Mouse (Mus musculus): ENCODE results near the gene Eif4a3.
"Not testable (repeated sequence)": the region's sequence is repeated elsewhere in the genome, so short reads cannot be mapped to it uniquely, and the experiment has no call there.

Eif4a3 gene

DNA sequence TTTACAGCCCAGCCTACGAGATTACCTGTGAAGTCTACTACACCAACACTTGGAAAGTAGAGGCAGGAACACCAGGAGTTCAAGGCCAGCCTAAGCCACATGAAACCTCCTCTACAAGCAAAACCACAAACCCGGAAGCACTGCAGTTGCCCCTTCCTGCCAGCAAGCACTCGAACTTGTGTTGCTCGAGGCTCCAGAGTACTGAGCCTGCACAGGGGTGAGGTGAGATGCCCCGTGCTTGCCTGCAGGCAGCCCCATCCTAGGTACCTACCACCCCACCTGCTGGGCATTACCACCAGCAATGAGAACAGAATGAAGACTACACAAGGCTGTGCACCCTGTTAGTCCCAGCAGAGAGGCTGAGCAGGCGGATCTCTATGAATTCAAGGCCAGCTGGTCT lies 1.9 kb downstream of the Eif4a3 start:
- DNase-seq (ENCODE audit: low spot score), result no peak

DNA sequence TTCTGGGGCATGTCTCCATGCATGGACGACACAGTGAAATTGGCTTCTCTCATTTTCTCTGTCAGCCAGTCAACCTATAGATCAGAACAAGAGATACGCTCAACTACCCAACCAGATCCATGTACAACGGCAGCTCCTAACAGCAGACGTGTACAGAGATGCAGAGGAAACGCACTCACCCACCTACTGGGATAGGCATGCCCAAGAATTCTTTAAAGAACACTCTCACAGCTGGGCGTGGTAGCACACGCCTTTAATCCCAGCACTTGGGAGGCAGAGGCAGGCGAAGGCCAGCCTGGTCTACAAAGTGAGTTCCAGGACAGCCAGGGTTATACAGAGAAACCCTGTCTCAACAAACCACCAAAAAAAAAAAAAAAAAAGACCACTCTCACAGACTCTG lies 7.0 kb downstream of the Eif4a3 start:
- DNase-seq (ENCODE audit: low spot score), result not testable (repeated sequence)

DNA sequence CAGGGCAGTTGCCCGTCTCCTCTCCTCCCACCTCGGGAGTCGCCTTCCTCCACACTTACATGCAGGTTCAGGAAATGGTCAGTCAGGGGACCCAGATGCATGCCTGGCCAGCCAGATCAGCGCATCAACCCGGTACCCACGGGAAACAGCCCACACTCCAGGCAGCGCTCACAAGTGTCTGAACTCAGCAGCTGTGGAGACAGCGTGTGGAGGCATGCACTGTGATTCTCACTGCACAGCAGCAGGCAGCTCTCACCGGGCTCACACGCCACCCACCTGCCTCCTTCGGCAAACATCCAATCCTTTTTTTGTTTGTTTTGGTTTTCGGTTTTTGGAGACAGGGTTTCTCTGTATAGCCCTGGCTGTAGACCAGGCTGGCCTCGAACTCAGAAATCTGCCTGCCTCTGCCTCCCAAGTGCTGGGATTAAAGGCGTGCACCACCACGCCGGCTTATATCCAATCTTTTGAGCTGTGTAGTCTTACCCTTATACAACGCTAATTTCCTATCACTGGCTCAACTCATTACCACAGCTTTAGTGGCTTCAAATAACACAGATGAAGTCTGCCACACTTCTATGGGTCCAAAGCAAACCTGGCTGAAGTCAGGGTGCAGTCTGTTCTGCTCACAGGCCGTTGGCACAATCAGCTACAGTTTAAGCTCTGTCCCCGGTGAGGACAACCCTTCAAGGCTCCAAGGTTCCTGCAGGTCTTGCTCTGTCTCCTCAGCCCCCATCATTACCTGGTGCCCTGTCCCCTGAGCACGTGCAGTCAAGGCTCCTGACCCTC lies 12.5 kb downstream of the Eif4a3 start:
- DNase-seq (ENCODE audit: low spot score), result no peak

DNA sequence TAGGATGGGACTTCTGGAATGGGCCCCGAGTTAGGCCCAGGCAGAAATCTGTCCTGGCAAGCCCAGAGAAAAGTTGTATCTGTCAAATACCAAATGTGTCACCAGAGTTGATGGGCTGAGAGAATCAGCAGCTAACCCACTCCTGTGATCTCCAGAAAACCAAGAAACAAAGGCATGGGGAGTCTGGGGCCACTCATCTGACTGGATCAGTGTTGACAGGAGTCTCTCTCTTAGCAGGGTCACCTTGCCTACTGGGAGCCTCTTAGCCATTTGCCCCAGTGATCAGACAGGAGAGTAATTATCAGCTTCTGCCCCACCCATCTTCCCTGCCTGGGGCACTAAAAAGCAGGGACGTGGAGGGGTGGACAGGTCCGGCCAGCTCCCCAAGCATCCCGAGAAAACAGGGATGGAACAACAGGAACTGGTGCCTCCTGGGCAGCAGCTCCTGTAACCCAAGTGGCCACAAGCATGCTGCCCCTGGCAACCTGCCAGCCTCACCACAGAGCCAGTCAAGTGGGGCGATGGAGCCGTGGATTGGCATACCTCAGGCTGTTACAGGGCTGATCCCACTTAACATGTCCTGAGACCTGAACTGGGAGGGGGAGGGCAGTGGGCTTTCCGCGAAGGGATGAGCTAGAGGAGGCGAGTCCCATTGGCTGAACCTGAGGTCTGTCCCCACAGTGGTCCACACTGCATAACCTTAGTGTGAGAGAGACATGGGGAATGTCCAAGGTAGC lies 13.9 kb downstream of the Eif4a3 start:
- no peak for DNase-seq (ENCODE audit: low spot score)

DNA sequence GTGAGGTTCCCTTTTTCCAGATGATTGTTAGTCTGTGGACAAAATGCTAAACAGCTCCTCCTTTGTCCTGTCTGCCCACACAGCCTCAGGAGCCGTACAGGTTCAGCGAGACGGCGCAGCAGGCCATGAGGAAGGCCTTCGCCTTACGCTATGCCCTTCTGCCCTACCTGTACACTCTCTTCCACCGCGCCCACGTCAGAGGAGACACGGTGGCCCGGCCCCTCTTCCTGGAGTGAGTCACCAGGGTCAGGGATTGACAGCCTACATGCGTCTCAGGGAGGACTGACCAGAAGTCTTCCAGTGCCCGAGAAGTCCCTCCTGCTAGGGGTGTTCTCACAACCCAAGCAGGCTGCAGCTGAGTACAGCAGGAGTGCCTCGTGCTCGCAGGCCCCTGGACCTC lies 18.9 kb downstream of the Eif4a3 start:
- DNase-seq (ENCODE audit: low spot score), result no peak

DNA sequence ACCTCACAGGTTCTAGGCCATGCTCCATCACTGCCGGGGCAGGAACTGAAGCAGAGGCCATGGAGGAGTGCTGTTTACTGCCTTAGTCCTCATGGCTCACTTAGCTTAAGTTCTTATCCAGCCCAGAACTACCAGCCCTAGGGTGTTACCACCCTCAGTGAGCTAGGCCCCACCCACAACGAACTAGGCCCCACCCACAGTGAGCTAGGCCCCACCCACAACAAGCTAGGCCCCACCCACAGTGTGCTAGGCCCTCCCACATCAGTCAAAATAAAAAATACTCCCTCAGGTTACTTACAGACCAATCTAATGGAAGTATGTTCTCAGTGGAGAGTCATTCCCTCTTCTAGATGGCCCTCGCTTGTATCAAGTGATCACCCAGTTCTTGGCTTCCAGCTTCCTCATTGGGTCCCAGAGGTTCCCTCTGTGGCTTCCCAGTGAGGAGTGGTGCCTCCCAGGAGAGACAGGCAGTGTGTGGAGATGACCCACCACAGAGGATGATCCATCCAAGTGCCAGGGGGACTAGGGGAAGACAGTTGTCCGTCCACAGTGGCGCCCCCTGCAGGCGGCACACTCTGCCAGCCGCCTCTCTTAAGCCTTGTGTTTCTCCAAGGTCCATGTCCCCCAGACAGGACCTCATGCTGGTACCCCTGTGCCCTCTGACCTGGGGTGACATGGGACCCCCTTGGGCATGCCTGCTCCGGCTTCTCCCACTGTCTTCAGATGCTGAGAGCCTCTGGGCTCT lies 26.5 kb downstream of the Eif4a3 start:
- DNase-seq (ENCODE audit: low spot score), result no peak

DNA sequence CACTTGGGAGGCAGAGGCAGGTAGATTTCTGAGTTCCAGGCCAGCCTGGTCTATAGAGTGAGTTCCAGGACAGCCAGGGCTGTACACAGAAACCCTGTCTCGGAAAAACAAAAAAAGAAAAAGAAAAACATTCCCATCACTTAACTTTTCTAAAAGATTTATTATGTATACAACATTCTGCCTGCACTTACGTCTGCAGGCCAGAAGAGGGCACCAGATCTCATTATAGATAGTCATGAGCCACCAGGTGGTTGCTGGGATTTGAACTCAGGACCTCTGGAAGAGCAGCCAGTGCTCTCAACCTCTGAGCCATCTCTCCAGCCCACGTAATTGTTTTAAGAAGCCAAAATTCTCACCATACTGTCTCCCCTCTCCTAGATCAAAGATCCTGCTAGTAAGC lies 27.4 kb downstream of the Eif4a3 start:
- DNase-seq (ENCODE audit: low spot score), result not testable (repeated sequence)

DNA sequence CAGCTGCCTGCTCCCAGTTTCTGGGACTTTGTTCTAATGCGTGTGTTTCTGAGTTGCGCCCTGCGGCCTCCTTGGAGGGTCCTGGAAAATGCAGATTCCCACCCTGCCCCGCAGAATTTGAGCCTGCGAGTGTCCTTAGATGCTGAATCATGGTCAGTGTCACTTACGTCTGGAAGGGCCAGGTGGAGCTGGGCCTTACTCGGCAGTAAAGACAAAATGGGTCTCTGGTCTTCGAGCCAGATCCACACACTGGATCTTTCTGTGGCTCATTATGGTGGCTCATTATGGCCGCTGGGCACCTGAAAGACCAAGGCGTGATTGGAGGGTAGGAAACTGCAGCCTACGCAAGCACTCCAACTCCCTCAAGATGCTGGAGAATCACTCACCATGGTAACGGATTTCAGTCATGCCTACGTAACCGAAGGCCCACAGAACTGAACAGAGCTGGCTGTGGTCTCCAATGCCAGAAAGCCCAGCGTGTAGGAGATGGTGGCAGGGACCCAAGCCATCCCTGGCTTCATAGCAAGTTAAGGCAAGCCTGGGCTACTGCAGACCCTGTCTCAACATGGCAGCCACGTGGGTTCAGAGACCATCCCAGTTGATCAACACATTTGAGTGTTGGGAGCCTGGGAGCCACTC lies 31.2 kb downstream of the Eif4a3 start:
- no peak for DNase-seq (ENCODE audit: low spot score)

DNA sequence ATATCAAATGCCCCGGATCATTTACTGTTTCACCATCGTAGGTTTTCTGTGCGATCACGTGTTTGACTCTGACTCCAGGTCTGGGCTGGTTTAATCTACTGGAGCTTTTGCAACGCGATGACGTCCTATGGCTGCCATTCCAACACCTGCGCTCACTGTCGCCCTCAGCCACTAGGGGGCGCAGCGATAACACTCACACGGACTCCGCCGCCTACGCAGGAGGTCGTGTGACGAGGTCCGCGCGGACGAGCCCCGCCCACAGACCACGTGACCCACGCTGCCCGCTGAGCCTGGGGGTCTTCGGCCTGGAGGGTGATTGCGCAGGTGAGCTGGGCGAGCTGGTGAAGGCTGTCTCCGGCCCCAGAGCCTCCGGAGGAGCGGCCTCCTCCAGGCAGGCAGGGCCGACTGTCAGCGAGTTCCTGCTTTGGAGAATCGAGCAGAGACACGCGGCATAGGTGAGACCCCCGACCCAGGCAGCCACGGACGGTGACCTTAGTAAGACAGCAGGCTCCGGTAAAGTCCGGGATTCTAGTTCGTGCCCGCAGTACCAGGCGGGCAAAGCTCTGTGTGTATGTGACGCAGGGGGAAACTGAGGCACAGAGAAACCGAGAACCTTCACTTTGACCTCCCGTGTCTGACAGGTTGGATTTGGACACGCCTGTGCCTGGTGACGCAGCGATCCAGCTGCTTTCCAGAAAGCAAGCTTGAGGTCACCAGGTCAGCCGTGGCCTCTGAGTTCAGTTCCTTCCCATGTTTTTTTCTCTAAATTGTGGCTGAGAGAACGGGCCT lies 31.9 kb downstream of the Eif4a3 start, which contains the start of gene Gaa:
Gene Gaa (plus strand): TSS at position 120 of the 789 bp plus-strand sequence.
- peak; percentile 93 for DNase-seq (ENCODE audit: low spot score)

DNA sequence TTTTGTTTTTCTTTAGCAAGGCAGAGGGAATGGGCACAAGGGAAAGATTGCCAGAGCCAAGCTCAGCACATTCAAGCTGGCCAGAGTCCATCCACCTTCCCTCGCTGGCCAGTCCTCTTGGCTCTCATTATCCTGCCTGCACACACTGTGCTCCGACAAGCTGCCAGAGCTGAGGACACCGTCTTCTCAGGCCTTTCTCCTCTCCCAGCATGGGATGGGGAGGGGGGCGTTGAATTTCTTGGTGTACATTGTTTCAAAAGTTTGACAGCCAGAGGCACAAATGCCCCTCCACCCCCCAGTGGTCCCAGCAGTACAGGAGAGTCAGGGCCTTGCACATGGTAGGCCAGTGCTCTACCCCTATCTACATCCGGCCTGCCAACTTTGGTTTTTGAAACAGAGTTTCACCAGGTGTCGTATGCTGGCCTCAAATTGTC lies 32.6 kb downstream of the Eif4a3 start:
- DNase-seq (ENCODE audit: low spot score), result no peak

DNA sequence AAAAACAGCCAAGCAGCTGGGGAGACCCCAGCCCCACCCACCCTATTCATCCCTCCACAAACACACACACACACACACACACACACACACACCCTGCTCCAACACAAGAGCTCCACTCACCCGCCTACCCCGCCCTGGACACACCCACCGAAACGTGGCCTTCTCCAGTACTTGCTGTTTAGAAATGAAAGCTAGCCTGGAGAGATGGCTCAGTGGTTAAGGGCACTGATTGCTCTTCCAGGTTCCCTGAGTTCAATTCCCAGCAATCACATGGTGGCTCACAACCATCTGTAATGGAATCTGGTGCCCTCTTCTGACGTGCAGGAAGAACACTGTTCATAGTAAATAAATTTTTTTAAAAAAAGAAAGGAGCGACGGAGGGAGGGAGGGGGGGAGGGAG lies 34.1 kb downstream of the Eif4a3 start:
- no peak for DNase-seq (ENCODE audit: low spot score)

DNA sequence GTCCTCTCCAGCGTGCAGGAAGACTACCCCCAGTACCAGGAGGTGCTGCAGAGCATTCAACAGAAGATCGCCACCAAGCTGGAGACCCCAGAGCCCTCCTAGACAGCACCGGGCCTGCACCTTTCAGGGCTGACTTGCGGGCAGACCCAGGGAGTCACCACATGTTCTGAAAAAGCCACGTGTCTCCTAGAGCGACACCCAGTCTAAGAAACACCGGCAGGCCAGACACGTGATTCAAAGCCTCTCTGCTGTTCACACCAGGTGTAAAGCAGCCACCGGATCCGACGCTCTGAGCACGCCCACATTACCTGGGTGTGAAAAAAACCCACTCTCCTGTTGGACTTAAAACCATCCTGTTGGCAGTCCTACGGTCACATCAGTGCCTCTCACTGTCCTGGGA lies 35.5 kb downstream of the Eif4a3 start:
- DNase-seq (ENCODE audit: low spot score), result no peak

DNA sequence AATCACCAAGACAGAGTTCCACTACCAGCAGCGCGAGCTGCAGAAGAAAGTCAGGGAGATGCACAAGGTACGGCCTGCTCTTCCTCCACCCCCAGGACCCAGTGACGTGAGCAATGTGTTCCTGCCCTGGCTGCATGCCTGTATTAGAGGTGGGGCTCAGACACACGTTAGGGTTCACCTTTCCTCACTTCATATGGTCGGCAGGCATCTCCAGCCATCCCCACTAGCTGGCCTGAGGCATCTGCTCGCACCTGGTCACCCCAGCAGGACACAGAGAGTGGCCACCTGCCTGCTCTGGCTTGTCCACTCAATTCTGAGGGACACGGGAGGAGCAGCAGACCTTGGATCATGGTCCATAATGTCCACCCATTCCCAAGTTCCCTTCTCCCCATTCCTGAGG lies 39.9 kb downstream of the Eif4a3 start:
- DNase-seq (ENCODE audit: low spot score), result no peak

DNA sequence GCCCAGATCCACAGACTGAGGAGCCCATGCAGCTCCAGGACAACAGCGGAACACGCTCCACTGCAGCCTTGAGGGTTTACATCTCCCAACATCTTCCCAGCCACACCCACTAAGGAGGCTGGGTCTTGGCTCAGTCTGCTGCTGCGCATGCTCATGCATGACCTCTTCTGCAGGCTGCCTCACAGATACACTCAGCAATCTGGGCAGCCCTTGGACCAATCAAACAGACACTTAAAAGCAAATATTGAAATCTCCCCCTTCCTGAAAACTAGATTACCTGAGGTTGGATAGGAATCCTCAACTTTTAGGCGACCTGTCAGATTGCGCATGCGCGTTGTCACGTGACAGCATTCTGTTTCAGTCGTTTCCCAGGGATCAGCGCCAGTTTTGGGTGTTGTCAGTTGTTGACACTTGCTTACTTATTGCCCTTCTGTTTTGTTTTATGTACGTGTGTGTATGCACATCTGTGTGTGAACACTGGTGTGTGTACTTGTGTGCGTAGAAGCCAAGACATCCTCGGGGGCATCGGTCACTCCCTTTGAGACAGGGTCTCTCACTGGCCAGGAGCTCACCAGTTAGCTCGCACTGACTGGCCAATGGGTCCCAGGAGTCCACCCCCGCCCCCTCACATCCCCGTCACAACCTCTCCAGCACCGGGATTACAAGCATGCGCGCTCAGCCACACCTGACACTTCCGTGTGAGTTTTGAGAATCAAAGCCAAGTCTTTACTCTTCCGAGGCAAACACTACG lies 41.1 kb downstream of the Eif4a3 start:
- peak; percentile 75 for DNase-seq (ENCODE audit: low spot score)

DNA sequence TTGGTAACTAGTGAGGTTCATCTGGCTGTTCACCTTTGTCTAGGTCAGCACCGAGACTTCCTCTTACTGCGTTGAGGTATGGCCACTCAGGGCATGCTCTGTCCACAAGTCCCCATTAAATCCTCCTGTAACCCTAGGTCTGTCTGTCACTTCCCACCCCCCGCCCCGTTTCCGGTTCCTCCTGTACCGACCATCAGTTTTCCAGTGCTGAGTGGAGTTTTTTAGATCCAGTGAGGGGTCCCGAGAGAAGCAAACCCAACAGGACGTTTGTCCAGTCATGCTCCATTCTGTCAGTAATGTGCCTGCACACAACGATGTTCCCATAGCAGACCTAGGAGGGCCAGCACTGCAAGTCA lies 41.7 kb downstream of the Eif4a3 start:
- DNase-seq (ENCODE audit: low spot score), result no peak

DNA sequence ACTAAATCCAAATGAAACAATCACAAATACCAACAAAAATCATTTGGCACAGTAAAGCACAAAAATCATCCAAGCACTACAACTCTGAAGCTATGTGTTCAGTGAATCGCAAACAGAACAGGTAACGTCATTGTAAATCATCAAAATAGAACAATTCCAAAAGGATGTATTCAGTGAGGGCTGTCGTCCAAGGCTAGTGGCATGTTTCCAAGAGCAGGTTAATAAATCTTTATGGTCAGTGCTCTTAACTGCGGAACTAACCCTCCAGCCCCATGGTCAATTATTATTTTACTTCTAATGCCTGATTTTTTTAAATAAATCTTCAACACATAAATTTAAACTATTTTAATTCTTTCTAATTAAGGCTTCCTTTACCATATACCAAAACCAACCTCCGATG lies 43.3 kb downstream of the Eif4a3 start:
- not testable (repeated sequence) for DNase-seq (ENCODE audit: low spot score)

DNA sequence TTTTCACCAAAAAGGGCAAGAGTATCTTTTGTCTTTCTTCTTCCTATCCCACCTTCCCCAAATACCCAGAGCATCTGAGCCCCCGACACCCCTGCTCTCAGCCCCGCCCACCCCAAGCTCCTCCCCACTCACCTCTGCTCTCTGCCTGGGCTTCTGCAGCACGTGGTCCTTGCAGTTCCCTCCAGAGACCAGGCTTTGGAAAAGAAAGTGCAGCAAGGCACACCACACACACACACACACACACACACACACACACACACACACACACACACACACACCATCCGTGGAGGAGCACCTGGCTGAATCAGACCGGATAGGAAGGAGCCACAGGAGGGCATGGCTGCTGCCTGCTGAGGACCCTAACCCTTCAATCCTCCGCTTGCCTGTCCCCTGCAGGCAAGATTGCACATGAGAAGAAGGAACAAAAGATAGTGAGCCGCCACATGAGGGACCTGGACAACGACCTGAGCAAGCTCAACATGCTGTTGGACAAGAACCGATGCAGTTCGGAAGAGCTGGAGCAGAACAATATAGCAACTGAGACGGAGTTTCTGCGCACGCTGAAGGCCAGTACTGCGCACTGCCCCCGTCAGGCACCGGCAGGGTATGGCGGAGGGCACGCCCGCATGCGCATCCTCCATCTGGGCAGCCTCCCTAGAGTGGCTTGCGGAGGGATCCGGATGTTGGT lies 46.9 kb downstream of the Eif4a3 start:
- peak; percentile 22 for DNase-seq (ENCODE audit: low spot score)

DNA sequence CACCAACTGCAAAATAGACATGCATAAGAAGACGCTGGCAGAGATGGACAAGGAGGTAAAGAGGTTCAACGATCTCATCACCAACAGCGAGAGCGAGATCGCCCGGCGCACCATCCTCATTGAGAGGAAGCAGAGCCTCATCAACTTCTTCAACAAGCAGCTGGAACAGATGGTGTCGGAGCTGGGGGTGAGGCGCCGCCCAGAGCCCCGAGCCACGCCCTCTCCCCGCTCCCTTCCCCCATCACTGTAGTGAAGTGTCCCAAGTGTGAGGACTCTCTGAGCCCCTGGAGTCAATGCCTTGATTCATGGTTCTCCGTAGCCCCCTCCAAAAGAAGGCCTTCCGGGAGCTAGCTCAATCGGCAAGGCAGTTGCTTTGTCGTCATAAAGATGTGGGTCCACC lies 48.9 kb downstream of the Eif4a3 start:
- no peak for DNase-seq (ENCODE audit: low spot score)

DNA sequence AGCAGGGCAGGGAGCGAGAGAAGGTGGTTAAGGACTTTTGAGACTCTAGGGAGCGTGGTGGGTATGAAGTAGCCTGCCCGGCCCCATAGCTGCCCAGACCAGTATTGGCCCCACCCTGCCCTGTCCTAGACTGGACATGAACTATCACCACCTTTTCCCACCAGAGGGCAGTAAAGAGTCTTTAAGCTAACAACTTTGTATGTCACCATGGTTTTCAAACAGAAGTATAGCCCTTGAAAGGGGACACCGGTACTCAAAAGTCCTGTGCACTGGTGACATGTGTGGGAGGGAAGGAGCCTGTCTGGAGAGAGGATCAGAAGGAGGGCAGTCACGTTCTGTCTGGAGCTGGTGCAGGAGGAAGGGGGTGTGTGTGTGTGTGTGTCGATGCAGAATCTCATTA lies 50.9 kb downstream of the Eif4a3 start:
- DNase-seq (ENCODE audit: low spot score), result peak; percentile 56

DNA sequence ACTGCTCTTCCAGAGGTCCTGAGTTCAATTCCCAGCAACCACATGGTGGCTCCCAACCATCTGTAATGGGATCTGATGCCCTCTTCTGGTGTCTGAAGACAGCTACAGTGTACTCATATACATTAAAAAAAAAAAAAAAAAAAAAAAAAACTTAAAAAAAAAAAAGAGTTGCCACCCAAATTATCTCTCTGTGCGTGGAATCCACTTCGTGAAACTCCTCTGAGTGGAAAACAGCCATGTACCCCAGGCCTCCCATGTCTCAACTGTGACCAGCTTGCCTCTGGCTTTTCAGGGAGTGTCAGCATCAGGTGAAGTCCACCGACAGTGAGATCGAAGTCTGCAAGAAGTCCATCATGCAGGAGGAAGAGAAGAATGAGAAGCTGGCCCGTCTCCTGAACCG lies 54.3 kb downstream of the Eif4a3 start:
- not testable (repeated sequence) for DNase-seq (ENCODE audit: low spot score)
